Mouse (Mus musculus) heart, adult 2 months (tissue): ENCODE data around the gene Galnt6. TPM values are rescaled to one million over a fixed set of nuclear protein-coding genes. Genes with fewer than 3 reads are reported as not detected.

Source experiments
- DNase-seq, 2 experiments: peaks; one replicate each; pipeline ENCODE4 v3.0.0; 2021
- H3K27ac ChIP-seq: fragments of 200-600 bp; 2 replicates; pipeline ENCODE4 v1.8.1; 2022
- H3K27me3 ChIP-seq: fragments of 200-500 bp; 2 replicates; pipeline ENCODE4 v1.6.1; 2012; ENCODE audit warnings: mild to moderate bottlenecking, low read length, inconsistent platforms, mixed read lengths; ENCODE audit not compliant: control insufficient read depth, insufficient read depth
- H3K36me3 ChIP-seq: fragments of 200-500 bp; 2 replicates; pipeline ENCODE4 v1.6.1; 2012; ENCODE audit warnings: low read length, inconsistent platforms; ENCODE audit not compliant: control insufficient read depth, insufficient read depth
- H3K4me1 ChIP-seq: fragments of 200-500 bp; 2 replicates; pipeline ENCODE4 v1.6.1; 2011; ENCODE audit warnings: low read length; ENCODE audit not compliant: control insufficient read depth, insufficient read depth
- H3K4me3 ChIP-seq: fragments of 200-600 bp; 2 replicates; pipeline ENCODE4 v1.8.1; 2022
- H3K79me2 ChIP-seq: fragments of 200-500 bp; replicated peaks from 2 replicates; pipeline ENCODE4 v1.6.1; 2012; ENCODE audit warnings: mild to moderate bottlenecking, inconsistent platforms, low read length, moderate library complexity, mixed read lengths; ENCODE audit not compliant: control insufficient read depth, insufficient read depth
- H3K9ac ChIP-seq: fragments of 200-500 bp; 2 replicates; pipeline ENCODE4 v1.6.1; 2012; ENCODE audit warnings: low read depth, mild to moderate bottlenecking, control low read depth, inconsistent platforms, low read length, mixed read lengths
- CTCF ChIP-seq: fragments of 200-600 bp; IDR thresholded peaks from 2 replicates; pipeline ENCODE4 v1.8.1; 2022; ENCODE audit warnings: antibody characterized with exemption, mild to moderate bottlenecking, moderate library complexity
- EP300 ChIP-seq: fragments of 200-500 bp; IDR thresholded peaks from 2 replicates; pipeline ENCODE4 v1.6.1; 2011; ENCODE audit warnings: low read depth, low read length, control low read depth; ENCODE audit not compliant: insufficient read depth
- POLR2A ChIP-seq: fragments of 200-500 bp; IDR thresholded peaks from 2 replicates; pipeline ENCODE4 v1.6.1; 2011; ENCODE audit warnings: mild to moderate bottlenecking, low read depth, low read length, control low read depth; ENCODE audit not compliant: insufficient read depth
- WGBS: fragments of 180-500 bp; shearing (Covaris S2); methylation state at CpG from one replicate; pipeline ENCODE4 v1.1.7; 2018; 5-methylcytosine and 5-hydroxymethylcytosine counted together
- intact Hi-C: fragments of 180-260 bp; cut with DNase I; formaldehyde crosslinking; loops from one replicate; pipeline ENCODE4 v1.15.1; 2025
- polyA plus RNA-seq: library from polyadenylated mRNA; depleted of rRNA; stranded (reverse); fragments of >200 nt; gene quantifications from 2 replicates; pipeline ENCODE4 v1.2.3, GENCODE M21; 2012
- total RNA-seq, 2 experiments: library from RNA; stranded (reverse); gene quantifications; 2 replicates each; pipeline ENCODE4 v1.2.3; 2021

Galnt6 gene
- total and polyA plus RNA-seq, 3 experiments = 0.65 to 0.89 (median 0.78) TPM

DNA sequence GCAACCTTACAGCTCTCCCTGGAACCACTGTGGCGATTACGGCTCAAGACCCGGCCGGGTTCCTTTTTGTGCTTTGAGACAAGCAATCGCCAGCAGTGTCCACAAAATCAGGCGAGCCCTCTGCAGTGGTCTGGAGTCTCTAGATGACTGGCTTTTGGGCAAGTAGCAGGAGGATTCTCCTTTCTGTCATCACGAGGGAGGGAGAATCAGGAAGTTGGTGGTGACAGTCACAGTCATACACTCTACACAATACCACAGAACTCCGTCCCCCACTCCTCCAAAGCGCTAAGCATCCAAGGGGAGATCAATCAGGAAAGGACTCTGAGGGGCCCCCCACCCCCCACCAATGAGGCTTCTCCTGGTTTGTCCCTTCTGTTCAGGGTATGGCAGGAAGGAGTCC is 590 bp downstream of the Galnt6 start:
- Histone ChIP-seq H3K9ac (no peak overlapping the region), H3K79me2 (no peaks in the 10 kb centered on the region), H3K4me1 (0 out of 2 replicates have a peak, but pooled peaks cover 2% of the 10 kb centered on the region), H3K27me3 (peaks cover 11% of the 10 kb centered on the region), H3K27ac (no peak overlapping the region), H3K36me3 (no peaks in the 10 kb centered on the region), H3K4me3 (no peak overlapping the region)
- intact Hi-C loops = no loop called here
- 40% methylated on average over 9 of the region's 9 CpGs for WGBS
- no peak for DNase-seq
- TF ChIP-seq CTCF (no peak), EP300 (no peak), POLR2A (no peak)

DNA sequence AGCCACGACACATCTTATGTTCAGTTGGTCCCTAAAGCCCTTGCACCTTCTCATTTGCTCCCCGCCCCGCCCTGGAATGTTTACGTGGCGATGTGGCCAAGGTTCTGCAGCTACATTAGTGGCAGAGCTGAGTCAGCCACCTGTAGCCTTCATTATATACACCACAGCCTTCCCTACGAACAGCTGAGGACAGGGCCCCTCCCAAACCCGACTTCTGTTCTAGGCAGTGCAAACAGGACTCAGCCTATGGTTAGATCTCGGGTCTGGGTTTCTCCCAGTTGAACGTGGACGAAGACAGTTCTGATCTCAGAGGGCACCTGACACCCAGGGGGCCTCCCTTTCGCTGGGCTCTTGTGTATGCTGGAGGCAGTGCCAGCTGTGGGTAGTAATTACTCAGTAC is 1.3 kb downstream of the Galnt6 start:
- Histone ChIP-seq H3K27ac (no peak overlapping the region), H3K79me2 (no peaks in the 10 kb centered on the region), H3K36me3 (no peaks in the 10 kb centered on the region), H3K4me1 (0 out of 2 replicates have a peak, but pooled peaks cover 2% of the 10 kb centered on the region), H3K27me3 (peaks cover 11% of the 10 kb centered on the region), H3K9ac (no peak overlapping the region), H3K4me3 (no peak overlapping the region)
- DNase-seq = no peak
- TF ChIP-seq CTCF = no peak
- TF ChIP-seq EP300 = no peak
- no peak for TF ChIP-seq POLR2A
- 89% methylated on average over 11 of the region's 11 CpGs for whole genome bisulfite sequencing
- intact Hi-C loops = no loop called here

DNA sequence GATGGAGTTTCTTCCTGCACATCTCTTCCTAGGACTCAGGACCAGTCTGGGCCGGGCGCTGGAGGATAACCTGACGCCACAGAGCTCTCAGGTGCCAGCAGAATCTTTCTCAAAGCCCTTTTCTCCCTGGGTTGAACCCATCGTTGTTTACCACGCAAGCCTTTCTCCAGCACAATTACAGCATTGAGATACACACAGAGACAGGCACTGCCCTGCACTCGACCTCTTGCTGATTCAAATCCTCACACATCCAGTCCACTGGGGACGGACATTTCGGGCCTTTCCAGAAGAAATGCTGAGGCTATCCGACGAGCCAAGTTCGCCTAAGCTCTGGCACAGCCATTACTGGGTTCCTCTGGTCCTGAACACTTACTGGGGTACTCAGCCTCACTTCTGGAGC is 2.5 kb downstream of the Galnt6 start:
- Histone ChIP-seq H3K27me3 (peaks cover 11% of the 10 kb centered on the region), H3K79me2 (no peaks in the 10 kb centered on the region), H3K4me3 (no peak overlapping the region), H3K36me3 (no peaks in the 10 kb centered on the region), H3K27ac (no peak overlapping the region), H3K4me1 (0 out of 2 replicates have a peak, but pooled peaks cover 2% of the 10 kb centered on the region), H3K9ac (no peak overlapping the region)
- TF ChIP-seq POLR2A (no peak), EP300 (no peak), CTCF (no peak)
- intact Hi-C loops = no loop called here
- WGBS = 83% methylated on average over 11 of the region's 11 CpGs
- no peak for DNase-seq

DNA sequence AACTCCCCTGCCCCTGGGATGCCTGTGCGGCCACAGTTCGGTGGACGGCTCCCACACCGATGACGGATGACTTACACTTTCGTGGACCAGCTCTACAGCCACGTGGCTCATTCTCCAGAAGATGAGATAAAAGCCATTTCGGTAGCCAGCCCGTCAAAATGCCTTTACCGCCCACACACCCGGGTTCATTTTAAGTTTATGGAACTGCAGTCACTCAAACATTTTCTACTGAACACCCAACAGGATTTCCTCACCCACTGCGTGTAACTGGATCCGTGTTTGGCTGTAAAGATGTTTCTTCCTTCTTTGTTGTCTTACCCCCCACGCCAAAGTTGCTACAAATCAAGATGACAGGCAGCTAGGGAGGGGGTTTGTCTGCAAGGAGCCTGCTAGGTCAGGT is 5.7 kb downstream of the Galnt6 start:
- no peak for DNase-seq
- no peaks in the 10 kb centered on the region for H3K36me3 ChIP-seq
- TF ChIP-seq POLR2A (no peak), EP300 (no peak), CTCF (no peak)
- H3K4me3 ChIP-seq = no peak overlapping the region
- no peaks in the 10 kb centered on the region for H3K4me1 ChIP-seq
- H3K9ac ChIP-seq = no peak overlapping the region
- 44% methylated on average over 14 of the region's 14 CpGs for WGBS
- H3K79me2 ChIP-seq = no peaks in the 10 kb centered on the region
- intact Hi-C loops = no loop called here
- no peak overlapping the region for H3K27ac ChIP-seq
- H3K27me3 ChIP-seq = peaks cover 2% of the 10 kb centered on the region

DNA sequence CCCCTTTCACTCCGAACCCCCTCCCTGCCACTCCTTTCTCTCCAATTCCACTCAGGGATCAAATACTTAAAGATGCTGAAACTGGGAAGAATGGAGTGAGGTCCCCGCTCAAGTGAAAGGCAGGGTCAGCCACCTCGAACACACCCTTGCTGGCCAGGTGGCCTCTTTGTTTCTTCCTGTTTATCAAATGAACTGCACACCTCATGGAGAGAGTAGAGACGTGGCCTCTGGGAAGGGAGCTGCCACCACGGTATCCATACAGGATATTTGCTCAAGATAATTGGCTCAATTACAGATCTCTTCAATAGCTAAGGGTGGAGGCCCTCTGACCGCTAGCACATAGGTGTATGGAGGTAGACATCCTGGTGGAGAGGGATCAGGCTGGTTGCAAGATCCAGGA is 6.6 kb downstream of the Galnt6 start:
- WGBS = 68% methylated on average over 6 of the region's 6 CpGs
- H3K9ac ChIP-seq = no peak overlapping the region
- H3K27me3 ChIP-seq = peaks cover 2% of the 10 kb centered on the region
- DNase-seq = no peak
- no peak overlapping the region for H3K27ac ChIP-seq
- H3K4me3 ChIP-seq = no peak overlapping the region
- intact Hi-C loops = no loop called here
- TF ChIP-seq CTCF (no peak), POLR2A (no peak), EP300 (no peak)
- H3K4me1 ChIP-seq = no peaks in the 10 kb centered on the region
- H3K36me3 ChIP-seq = no peaks in the 10 kb centered on the region
- H3K79me2 ChIP-seq = no peaks in the 10 kb centered on the region

DNA sequence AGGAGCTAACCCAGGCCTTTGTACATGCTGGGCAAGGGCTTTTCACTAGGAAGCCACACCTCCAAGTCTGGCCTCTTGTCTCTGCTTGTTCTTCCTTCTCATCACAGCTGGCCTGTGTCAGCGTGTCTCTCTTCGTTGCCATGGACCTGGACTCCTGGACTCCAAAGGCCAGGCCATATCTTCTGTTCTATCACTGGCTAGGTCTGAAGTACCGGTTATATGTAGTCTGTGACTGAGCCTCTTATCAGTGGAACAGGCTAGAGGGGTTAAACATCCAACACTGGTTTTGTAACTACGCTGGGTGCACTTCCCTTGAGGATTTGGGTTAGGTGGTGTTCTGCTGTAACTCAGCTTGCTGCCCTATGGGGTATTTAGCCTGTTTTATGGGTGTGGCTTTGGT is 7.2 kb downstream of the Galnt6 start:
- Histone ChIP-seq H3K79me2 (no peaks in the 10 kb centered on the region), H3K9ac (no peak overlapping the region), H3K36me3 (no peaks in the 10 kb centered on the region), H3K27ac (no peak overlapping the region), H3K27me3 (peaks cover 2% of the 10 kb centered on the region), H3K4me1 (no peaks in the 10 kb centered on the region), H3K4me3 (no peak overlapping the region)
- no peak for TF ChIP-seq EP300
- TF ChIP-seq POLR2A = no peak
- no peak for TF ChIP-seq CTCF
- 50% methylated on average over 4 of the region's 4 CpGs for WGBS
- DNase-seq = no peak
- intact Hi-C loops = no loop called here

DNA sequence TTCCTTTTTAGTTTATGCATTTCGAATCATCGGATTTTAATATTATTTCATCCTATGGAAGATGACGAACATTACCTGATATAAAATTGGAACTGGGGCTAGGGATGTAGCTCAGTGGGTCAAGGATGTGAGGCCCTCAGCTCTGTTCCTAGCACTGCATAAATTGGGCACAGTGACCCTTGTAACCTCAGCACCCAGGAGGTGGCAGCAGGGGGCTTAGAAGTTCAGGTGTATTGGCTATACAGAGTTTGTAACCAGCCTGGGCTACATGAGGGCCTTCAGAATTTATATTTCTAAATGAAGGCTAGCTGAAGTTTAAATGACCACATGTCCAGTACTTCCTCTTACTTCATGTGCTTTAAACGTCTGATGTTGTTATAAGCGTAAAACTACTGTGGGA is 7.7 kb downstream of the Galnt6 start:
- Histone ChIP-seq H3K27ac (no peak overlapping the region), H3K9ac (no peak overlapping the region), H3K4me3 (no peak overlapping the region), H3K79me2 (no peaks in the 10 kb centered on the region), H3K36me3 (no peaks in the 10 kb centered on the region), H3K4me1 (no peaks in the 10 kb centered on the region), H3K27me3 (peaks cover 2% of the 10 kb centered on the region)
- TF ChIP-seq CTCF (no peak), EP300 (no peak), POLR2A (no peak)
- no peak for DNase-seq
- intact Hi-C loops = no loop called here
- WGBS = 84% methylated on average over 5 of the region's 5 CpGs
